Mouse (Mus musculus): Measurements from ENCODE around the gene Sntb2. TPM values are rescaled to one million over a fixed set of nuclear protein-coding genes. Genes with fewer than 3 reads are reported as not detected.
A peak's percentile ranks its signal among the peaks of the same experiment; 100 is the strongest.
"Not testable (repeated sequence)": the region's sequence is repeated elsewhere in the genome, so short reads cannot be mapped to it uniquely, and the experiment has no call there.

The Sntb2 gene
- 6.0 and 6.8 TPM in 2 replicates for polyA plus RNA-seq (2012; rRNA removed)

DNA sequence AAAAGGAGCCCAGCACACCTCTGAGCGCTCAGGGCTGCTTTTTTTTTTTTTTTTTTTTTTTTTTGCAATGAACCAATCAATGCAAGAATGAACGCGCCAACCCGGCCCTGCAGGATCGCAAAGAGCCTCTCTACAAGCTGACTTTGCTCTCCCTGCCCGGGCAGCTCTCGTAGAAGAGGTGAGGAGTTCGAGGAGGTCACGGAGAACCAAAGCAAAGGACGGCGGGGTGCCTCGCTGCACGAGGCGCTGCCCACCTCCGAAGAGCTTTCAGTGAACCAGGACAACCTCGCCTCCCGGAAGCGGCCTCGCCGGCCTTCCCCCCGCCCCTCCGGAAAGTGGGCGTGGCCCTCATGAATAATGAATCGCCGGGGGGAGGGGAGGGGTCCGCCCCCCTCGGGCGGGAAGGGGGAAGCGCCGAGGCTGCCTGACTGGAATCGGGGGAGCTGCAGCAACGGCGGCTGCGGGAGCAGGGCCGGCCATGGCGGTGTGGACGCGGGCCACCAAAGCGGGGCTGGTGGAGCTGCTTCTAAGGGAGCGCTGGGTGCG lies at the start of gene Sntb2:
Gene Sntb2 (plus strand): TSS at position 427 of the 546 bp plus-strand sequence.
- peak; percentile 61 to 86 for DNase-seq (ENCODE audit: extremely low spot score in 1 of 2, low spot score in 1 of 2)

GRCm38 (mm10) chr8:106887336-106888189 lies 48.0 kb upstream of the Sntb2 start:
- DNase-seq (ENCODE audit: extremely low spot score in 1 of 2, low spot score in 1 of 2): peak; percentile 41 to 90

DNA sequence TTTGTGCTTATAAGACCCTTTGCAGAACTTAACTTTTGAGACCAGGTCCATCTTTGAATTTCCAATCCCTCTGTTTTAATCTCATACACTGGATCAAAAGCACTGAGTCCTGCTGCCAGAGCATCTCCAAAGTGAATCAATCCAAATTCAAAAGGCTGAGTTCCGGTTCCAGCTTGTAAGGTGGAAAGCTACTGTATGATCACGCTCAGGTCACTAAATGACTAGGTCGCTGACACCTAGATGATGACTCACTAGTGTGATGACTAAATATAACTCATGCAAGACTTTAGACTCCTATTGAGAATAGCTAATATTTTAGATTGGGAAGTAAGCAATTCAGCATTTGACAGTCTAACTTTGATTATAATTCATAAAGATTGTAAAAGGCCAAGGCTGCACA lies 46.7 kb upstream of the Sntb2 start:
- DNase-seq (ENCODE audit: extremely low spot score in 1 of 2, low spot score in 1 of 2): no peak

- no peak for DNase-seq (ENCODE audit: extremely low spot score in 1 of 2, low spot score in 1 of 2)
Observed at GRCm38 (mm10) chr8:106892210-106892805, 43.2 kb upstream of the Sntb2 start.

GRCm38 (mm10) chr8:106892806-106893451 lies 42.6 kb upstream of the Sntb2 start:
- no peak for DNase-seq (ENCODE audit: extremely low spot score in 1 of 2, low spot score in 1 of 2)

DNA sequence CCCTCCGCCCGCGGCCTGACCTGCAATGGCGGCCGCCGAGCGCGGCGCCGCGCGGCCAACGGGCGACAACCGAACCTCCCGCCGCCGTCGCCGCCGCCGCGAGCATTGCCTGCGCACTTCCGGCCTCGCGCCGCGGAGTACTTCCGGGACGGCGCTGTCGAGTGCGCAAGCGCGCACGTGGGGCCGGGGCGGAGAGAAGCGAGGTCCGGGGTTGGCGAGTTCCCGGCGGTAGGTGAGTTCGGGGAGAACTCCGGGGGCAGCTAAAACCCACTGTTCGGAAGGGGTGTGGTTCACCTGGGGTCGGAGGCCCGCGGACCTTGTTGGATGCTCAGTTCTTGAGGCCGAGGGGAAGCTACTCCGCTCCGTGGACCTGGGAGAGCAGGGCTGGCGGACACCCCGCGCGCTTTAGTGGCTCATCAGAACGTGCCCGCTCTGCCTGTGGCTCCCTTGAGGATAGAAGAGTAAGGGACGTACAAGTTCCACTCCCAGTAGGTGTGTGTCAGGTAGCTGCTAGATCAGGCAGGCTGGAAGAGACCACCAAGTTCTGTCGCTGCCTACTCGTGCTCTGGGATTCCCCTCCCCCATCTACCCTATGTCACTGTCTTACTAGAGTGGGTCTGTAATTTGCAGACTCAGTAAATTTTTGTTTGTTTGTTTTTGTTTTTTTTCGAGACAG lies 41.9 kb upstream of the Sntb2 start, which contains the start of gene Utp4:
Gene Utp4 (plus strand): TSS at position 156 of the 676 bp plus-strand sequence.
- DNase-seq (ENCODE audit: extremely low spot score in 1 of 2, low spot score in 1 of 2): peak; percentile 51 to 85

- no peak for DNase-seq (ENCODE audit: extremely low spot score in 1 of 2, low spot score in 1 of 2)
Observed at GRCm38 (mm10) chr8:106899473-106899872, 36.1 kb upstream of the Sntb2 start.

GRCm38 (mm10) chr8:106905727-106906480 lies 29.6 kb upstream of the Sntb2 start:
- DNase-seq (ENCODE audit: extremely low spot score in 1 of 2, low spot score in 1 of 2): peak; percentile 83 to 88

DNA sequence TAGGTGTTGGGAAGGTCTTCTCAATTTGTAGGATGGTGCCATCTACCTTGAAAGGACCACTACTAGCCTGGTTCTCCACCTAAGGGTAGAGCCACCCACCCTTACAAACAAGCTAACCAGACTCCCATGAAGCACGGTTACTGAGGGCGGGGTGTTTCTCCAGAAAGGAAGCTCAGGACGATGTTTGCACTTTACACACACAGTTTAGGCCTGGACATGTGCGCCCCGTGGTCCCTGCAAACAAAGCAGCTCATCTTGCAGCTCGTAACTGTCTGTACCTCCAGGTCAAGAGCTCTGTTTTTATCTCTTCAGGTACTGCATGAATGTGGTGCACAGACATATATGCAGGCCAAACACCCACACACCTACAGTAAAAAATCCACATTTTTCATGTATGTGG lies 28.9 kb upstream of the Sntb2 start:
- no peak for DNase-seq (ENCODE audit: extremely low spot score in 1 of 2, low spot score in 1 of 2)

DNA sequence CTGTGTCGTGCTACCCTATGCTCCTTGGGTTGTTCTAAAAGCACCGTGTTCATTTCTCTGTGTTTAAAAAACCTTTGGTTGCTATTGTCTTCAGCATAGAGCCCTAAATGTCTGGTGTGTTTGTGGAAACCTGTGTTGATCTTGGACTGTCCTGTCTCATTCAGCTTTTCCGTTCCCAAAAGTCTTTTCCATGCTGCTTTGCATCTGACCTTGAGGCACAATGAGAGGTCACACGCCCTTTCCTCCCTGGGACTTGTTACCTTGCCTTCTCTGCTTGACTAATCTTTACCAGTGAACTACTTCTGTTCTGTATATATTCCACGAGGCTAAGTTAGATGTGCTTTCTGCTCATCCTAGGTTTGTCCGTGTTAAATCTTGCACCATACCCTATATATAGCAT lies 28.1 kb upstream of the Sntb2 start:
- no peak for DNase-seq (ENCODE audit: extremely low spot score in 1 of 2, low spot score in 1 of 2)

- DNase-seq (ENCODE audit: extremely low spot score in 1 of 2, low spot score in 1 of 2): no peak
Observed at GRCm38 (mm10) chr8:106908291-106908690, 27.3 kb upstream of the Sntb2 start.

DNA sequence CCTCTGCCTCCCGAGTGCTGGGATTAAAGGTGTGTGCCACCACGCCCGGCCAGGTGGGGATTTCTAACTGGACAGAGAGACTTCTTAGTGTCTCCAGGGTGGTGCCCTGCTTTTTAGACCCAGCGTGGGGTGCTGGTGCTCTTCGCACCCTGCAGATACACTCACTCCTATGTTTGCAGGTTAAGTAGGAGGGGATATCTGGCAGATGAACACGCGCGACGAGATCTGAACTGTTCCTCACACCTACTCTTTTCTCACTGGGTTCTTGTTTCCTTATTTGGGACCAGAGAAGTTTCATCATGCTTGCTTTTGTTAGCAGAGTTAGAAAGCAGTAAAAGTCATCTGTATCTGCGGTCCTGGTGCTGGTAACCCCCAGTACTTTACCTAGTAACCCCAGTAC lies 21.9 kb upstream of the Sntb2 start:
- peak; percentile 24 to 68 for DNase-seq (ENCODE audit: extremely low spot score in 1 of 2, low spot score in 1 of 2)

GRCm38 (mm10) chr8:106919721-106920394 lies 15.7 kb upstream of the Sntb2 start:
- DNase-seq (ENCODE audit: extremely low spot score in 1 of 2, low spot score in 1 of 2): peak; percentile 75 to 81

- DNase-seq (ENCODE audit: extremely low spot score in 1 of 2, low spot score in 1 of 2): no peak
Observed at GRCm38 (mm10) chr8:106920395-106920741, 15.2 kb upstream of the Sntb2 start.

DNA sequence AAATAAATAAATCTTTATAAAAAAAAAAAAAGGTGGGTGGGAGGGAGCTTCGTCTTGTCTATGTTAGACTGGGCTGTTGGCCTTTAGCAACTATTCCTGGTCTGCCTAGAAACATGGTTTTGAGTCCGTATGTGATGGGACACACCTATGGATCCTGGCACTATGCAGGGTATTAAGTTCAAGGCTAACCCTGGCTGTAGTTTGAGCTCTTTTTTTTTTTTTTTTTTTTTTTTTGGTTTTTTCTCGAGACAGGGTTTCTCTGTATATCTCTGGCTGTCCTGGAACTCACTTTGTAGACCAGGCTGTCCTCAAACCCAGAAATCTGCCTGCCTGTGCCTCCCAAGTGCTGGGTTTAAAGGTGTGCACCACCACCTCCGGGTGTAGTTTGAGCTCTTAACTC lies 11.5 kb upstream of the Sntb2 start:
- DNase-seq (ENCODE audit: extremely low spot score in 1 of 2, low spot score in 1 of 2): no peak

DNA sequence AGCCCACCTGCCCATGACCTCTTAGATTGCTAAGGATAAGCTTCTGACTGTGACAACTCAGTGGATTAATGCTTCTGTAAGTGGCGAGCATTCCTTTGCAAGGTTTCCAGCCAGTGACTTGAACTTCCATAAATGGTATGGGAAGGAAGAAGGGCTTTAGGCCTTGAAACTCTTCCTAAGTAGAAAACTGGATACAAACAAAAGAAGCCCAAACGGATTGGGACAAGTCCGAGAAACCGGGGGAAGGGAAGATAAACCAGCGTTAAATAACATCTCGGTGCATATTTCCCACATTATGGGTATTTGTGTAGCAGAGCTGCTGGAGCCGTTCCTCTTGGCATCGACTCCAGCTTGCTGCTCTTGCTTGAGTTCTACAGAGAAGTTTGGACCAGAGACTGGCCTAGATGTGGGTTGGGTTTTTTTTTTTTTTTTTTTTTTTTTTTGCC lies 10.6 kb upstream of the Sntb2 start:
- DNase-seq (ENCODE audit: extremely low spot score in 1 of 2, low spot score in 1 of 2): peak; percentile 32 to 63

GRCm38 (mm10) chr8:106925446-106925845 lies 10.1 kb upstream of the Sntb2 start:
- DNase-seq (ENCODE audit: extremely low spot score in 1 of 2, low spot score in 1 of 2): no peak

DNA sequence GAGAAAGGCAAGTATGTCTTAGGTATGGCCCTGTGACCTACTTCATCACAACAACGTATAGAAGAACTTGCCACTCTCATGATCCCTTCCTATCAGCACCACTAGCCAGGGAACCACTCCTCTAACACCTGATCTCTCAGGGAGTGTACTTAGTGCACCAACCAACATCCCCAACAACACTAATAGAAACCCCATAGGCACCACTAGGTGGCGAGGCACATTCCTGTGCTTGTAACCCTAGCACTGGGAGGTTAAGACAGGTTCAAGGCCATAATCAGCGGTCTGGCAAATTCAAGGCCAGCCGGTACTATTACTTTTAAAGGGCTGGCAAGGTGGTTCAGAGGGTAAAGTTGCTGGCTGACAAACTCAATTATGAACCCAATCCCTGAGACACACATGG lies 8.3 kb upstream of the Sntb2 start:
- no peak for DNase-seq (ENCODE audit: extremely low spot score in 1 of 2, low spot score in 1 of 2)

DNA sequence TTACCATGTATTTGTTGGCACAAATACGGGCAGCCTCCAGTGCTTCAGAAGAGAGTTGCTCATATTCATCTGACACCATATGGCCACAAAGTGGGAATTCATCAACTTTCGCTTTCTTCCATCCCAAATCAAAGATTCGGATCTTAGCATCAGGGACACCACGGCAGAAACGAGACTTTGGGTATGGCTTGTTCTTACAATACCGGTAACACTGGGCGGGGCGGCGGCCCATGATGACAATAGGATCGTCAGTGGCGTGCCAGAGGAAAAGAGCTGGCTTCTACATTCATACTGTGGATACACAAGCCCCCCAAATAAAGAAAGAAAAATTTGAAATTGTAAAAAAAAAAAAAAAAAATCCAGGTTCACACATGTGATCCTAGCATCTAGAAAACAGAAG lies 7.4 kb upstream of the Sntb2 start:
- DNase-seq (ENCODE audit: extremely low spot score in 1 of 2, low spot score in 1 of 2): not testable (repeated sequence)

All from frontal cortex, adult 2 months (tissue).